Comparison of ENCODE assay signal across 22 mouse cellular contexts in genomic region chr6:59315868-59316267, GRCm38 (mm10).
"Had no signal": no experiment of that assay in that cellular context is flagged by ENCODE, and none has a peak within 500 bp of the region (broad histone marks: within the 10 kb centered on the region; RNA-seq: fewer than 3 reads in every experiment).

No protein-coding gene starts in this region.

- H3K4me2 ChIP-seq: limb, embryonic 12.5 days; limb, embryonic 15.5 days; liver, embryonic 11.5 days; lung, embryonic 14.5 days; midbrain, embryonic 13.5 days; neural tube, embryonic 13.5 days; stomach, embryonic 15.5 days had no signal

- H3K27ac ChIP-seq: left cerebral cortex, adult 2 months; limb, embryonic 12.5 days; limb, embryonic 15.5 days; liver, embryonic 14.5 days; midbrain, embryonic 10.5 days; midbrain, embryonic 13.5 days; neural tube, embryonic 13.5 days; stomach, embryonic 15.5 days had no signal

- ATAC-seq: liver, postnatal 0 days; lung, postnatal 0 days; midbrain, embryonic 13.5 days had no signal

- H3K27me3 ChIP-seq: limb, embryonic 12.5 days; limb, embryonic 15.5 days; megakaryocyte, embryonic 14.5 days; midbrain, embryonic 13.5 days; neural tube, embryonic 13.5 days; stomach, embryonic 15.5 days had no signal

- H3K4me3 ChIP-seq: left cerebral cortex, adult 2 months; limb, embryonic 12.5 days; limb, embryonic 15.5 days; megakaryocyte, embryonic 14.5 days; midbrain, embryonic 10.5 days; midbrain, embryonic 13.5 days; myocyte; neural tube, embryonic 13.5 days; stomach, embryonic 15.5 days had no signal

- H3K4me1 ChIP-seq: limb, embryonic 12.5 days; limb, embryonic 15.5 days; megakaryocyte, embryonic 14.5 days; midbrain, embryonic 10.5 days; midbrain, embryonic 13.5 days; neural tube, embryonic 13.5 days; stomach, embryonic 15.5 days had no signal

- H3K36me3 ChIP-seq: limb, embryonic 12.5 days; limb, embryonic 15.5 days; midbrain, embryonic 10.5 days; midbrain, embryonic 13.5 days; neural tube, embryonic 13.5 days; stomach, embryonic 15.5 days had no signal

- H3K9me3 ChIP-seq: limb, embryonic 12.5 days; limb, embryonic 15.5 days; megakaryocyte, embryonic 14.5 days; midbrain, embryonic 10.5 days; midbrain, embryonic 13.5 days; neural tube, embryonic 13.5 days; stomach, embryonic 15.5 days had no signal

- H3K9ac ChIP-seq: limb, embryonic 12.5 days; limb, embryonic 15.5 days; liver, embryonic 14.5 days; liver, postnatal 0 days; lung, embryonic 14.5 days; midbrain, embryonic 13.5 days; neural tube, embryonic 13.5 days; stomach, embryonic 15.5 days had no signal

- DNase-seq: kidney, postnatal 36 days; layer of hippocampus, postnatal 36 days; left cerebral cortex, postnatal 4 days; liver, postnatal 0 days; lung, embryonic 14.5 days; retina, postnatal 1 day; right cerebral cortex, postnatal 25 days; spleen, adult 18-20 months; thymus, adult 18-20 months; thymus, postnatal 36 days had no signal
